Mouse (Mus musculus): ENCODE data around the gene Thsd7b.

DNA sequence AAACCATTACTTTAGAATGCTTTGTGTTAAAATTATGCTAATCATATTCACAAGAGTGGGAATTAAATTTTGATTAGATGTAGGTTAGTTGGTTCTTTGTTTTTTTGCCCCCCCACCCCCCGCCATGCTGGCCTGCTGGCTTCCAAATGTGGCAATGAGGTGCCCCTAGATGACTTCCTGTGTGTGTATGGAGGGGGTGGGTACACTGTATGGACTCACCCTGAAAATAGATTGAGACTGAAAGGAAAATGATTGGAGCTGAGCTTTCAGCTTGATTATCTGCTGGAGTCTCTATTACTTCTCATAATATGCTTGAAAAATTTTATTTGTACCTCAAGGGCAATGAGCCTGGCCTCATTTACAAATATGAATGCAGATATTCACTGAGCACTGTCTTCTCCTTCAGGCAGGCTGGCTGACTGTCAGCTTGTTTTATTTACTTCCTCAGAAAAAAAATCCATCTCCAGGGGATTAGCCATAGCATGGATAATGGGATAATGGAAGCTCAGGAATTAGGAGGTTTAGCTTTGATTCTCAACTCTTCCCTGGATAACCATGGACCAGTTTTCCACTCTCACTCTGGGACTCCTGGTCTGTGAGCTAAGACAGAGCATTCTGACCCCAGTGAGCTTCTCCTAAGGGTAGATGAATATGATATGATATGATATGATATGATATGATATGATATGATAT is 483.6 kb downstream of the Thsd7b start:
- no peak for TF ChIP-seq CTCF (IDR thresholded peaks at IDR 0.05; ENCODE audit: low read depth, low read length)
- no peak for TF ChIP-seq POLR2AphosphoS5 (IDR thresholded peaks at IDR 0.05; ENCODE audit: insufficient replicate concordance, low read depth, low read length)
- TF ChIP-seq GATA1 (IDR thresholded peaks at IDR 0.05; ENCODE audit: borderline replicate concordance, low read length) = no peak
- no peak for TF ChIP-seq TAL1 (conservative IDR thresholded peaks at IDR 0.05; ENCODE audit: low read depth, low read length)
